Mouse (Mus musculus): ENCODE data around the gene Plod1. TPM values are rescaled to one million over a fixed set of nuclear protein-coding genes. Genes with fewer than 3 reads are reported as not detected.
A peak's percentile ranks its signal among the peaks of the same experiment; 100 is the strongest.

The Plod1 gene
- polyA plus RNA-seq, 1 experiment from 2014 or later: 29.2 TPM

DNA sequence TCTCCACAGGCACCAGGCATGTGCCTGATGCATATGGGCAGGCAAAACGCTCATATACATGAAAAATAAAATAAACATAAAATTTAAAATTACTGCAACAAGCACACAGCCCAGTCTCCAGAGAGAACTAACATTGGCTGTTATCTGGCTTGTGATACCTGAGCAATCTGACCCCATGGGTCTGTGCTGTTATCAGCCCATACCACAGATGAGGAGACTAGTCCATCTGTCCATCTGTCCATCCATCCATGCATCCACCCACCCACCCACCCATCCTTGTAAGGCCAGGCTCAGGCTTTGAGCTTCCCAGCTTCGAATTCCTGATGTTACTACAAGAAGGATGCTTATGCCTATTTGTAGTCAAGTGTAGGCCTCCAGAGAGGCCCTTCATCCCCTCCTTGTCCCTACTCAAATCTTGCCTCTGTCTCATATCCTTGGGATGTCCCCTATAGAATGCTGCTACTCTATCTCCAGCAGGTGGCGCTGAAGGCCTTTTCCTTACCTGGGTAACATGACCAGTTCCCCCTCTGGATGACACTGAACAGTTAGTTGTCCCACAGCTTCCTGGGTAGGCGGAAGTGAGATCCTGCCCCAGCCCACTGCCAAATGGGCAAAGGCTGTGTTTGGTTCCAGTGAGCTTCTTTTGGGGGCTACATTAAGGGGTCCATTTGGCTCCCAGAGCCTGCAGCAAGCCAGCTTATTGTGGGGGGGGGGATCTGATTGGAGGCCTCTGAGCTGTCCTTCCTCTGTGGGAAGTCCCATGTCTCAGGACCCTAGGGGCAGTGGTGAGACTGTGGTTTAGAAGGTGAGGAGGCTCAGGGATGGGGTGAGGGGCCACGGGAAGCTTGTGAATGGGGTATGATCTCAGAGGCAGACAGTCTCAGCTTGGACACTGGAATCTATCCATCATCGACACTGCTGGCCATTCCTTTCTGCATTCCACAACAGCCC, 23.6 kb upstream of the Plod1 start:
- Histone ChIP-seq H3K4me3 (replicated peaks) (no peak overlapping the region), H3K36me3 (no peaks in the 10 kb centered on the region), H3K27me3 (replicated peaks) (no peaks in the 10 kb centered on the region; the same call in 1 of the 2 replicates), H3K27ac (replicated peaks) (no peak overlapping the region), H3K9me3 (replicated peaks) (no peaks in the 10 kb centered on the region), H3K9ac (replicated peaks) (no peak overlapping the region), H3K4me1 (no peaks in the 10 kb centered on the region), H3K4me2 (no peak overlapping the region)
- peak; percentile 38 for ATAC-seq (ENCODE audit: low FRiP score)
- 42% methylated on average over 6 of the region's 6 CpGs for WGBS

DNA sequence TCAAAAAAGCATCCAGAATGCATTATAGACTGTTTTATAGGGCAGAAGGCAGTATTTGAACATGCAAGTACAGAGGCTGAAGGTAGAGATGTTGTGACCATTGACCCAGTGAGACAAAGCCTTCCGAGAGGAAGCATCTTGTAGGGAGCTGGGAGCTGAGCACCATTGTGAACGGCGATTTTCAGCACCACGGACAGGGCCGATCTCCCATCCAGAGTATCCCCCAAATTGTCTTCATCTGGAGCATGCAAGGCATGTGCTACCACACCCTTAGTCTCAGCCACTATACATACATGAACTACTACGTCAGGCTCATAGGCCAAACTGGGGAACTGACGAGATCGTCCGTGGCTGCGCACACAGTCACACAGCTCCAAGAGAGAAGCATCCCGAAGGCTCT, 20.6 kb upstream of the Plod1 start:
- no peaks in the 10 kb centered on the region for H3K4me1 ChIP-seq
- H3K4me2 ChIP-seq: no peak overlapping the region
- H3K9me3 ChIP-seq (replicated peaks): no peaks in the 10 kb centered on the region
- ATAC-seq (ENCODE audit: low FRiP score): no peak
- no peak overlapping the region for H3K9ac ChIP-seq (replicated peaks)
- H3K27me3 ChIP-seq (replicated peaks): no peaks in the 10 kb centered on the region; the same call in 1 of the 2 replicates
- no peaks in the 10 kb centered on the region for H3K36me3 ChIP-seq
- no peak overlapping the region for H3K4me3 ChIP-seq (replicated peaks)
- H3K27ac ChIP-seq (replicated peaks): no peak overlapping the region
- WGBS: 43% methylated on average over 11 of the region's 11 CpGs

DNA sequence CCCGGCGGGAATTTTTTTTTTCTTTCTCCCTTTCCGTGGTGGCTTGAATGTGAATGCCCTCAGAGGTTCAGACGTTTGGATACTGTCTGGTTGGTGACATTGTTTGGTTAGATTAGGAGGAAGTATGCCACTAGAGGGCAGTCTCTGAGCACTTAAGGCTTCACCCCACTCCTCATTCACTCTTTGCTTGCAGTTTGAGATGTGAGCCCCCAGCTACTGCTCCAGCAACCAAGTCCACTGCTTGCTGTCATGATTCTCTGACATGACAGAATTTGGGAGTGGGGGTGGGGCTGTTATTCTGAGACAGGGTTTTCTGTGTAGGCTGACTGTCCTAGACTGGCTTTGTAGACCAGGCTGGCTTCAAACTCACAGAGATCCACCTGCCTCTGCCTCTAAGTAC, 17.0 kb upstream of the Plod1 start:
- Histone ChIP-seq H3K4me2 (no peak overlapping the region), H3K27ac (replicated peaks) (no peak overlapping the region), H3K36me3 (peaks cover 8% of the 10 kb centered on the region), H3K9ac (replicated peaks) (no peak overlapping the region), H3K4me1 (no peaks in the 10 kb centered on the region), H3K27me3 (replicated peaks) (no peaks in the 10 kb centered on the region), H3K9me3 (replicated peaks) (no peaks in the 10 kb centered on the region), H3K4me3 (replicated peaks) (no peak overlapping the region)
- WGBS: 6% methylated on average over 4 of the region's 4 CpGs
- ATAC-seq (ENCODE audit: low FRiP score): 0 out of 2 replicates have a peak, but pooled peaks have one; percentile 41

DNA sequence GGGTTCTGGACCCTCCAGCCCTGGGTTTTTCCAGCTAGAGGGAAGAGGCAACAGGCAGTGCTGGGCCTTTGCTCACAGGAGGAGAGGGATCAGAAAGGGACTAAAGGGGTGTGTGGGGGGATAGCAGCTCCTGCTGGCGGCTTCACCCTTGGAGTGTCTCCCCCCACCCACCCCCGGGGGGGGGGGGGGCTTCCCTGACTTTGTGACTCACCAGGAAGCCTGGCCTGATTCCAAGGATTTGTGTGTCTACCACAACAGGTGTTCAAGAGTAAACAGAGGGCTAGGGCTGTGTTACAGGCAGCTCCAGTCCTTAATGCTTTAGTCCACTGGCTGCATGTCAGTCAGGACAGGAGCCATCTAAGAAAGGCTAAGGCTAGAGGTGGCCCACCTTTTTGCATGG, 10.9 kb upstream of the Plod1 start:
- H3K9me3 ChIP-seq (replicated peaks): no peaks in the 10 kb centered on the region
- peaks cover 23% of the 10 kb centered on the region for H3K4me1 ChIP-seq
- H3K27me3 ChIP-seq (replicated peaks): no peaks in the 10 kb centered on the region
- 88% methylated on average over 2 of the region's 2 CpGs for WGBS
- no peak for ATAC-seq (ENCODE audit: low FRiP score)
- peaks cover 55% of the 10 kb centered on the region for H3K36me3 ChIP-seq
- H3K4me2 ChIP-seq: no peak overlapping the region
- H3K9ac ChIP-seq (replicated peaks): no peak overlapping the region
- H3K27ac ChIP-seq (replicated peaks): no peak overlapping the region
- no peak overlapping the region for H3K4me3 ChIP-seq (replicated peaks)

DNA sequence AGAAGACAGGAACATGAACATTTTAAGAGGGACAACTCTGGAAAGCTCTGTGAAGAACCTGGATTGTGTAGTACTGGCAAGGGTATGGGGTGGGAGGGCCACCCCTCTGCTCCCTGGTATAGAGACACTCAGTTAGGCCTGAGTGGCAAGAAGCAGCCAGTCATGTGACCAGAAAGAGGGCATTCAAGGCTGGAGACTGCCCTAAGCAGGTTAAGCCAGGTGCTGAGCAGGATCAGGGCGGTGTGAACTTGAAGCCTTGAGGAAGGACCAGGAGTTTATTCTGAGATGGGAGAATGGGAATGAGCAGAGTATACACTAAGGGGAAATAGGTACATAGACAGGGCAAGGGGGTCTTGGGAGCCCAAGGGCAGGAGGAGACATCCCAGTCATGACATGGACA, 6.4 kb upstream of the Plod1 start:
- no peak for ATAC-seq (ENCODE audit: low FRiP score)
- Histone ChIP-seq H3K9ac (replicated peaks) (no peak overlapping the region), H3K9me3 (replicated peaks) (no peaks in the 10 kb centered on the region), H3K27ac (replicated peaks) (no peak overlapping the region), H3K4me1 (peaks cover 43% of the 10 kb centered on the region), H3K36me3 (peaks cover 43% of the 10 kb centered on the region), H3K4me2 (peak overlapping the region; percentile 99), H3K27me3 (replicated peaks) (no peaks in the 10 kb centered on the region), H3K4me3 (replicated peaks) (0 out of 2 replicates have a peak overlapping the region, but pooled peaks have one; percentile 88)
- WGBS: 96% methylated on average over 1 of the region's 1 CpGs

DNA sequence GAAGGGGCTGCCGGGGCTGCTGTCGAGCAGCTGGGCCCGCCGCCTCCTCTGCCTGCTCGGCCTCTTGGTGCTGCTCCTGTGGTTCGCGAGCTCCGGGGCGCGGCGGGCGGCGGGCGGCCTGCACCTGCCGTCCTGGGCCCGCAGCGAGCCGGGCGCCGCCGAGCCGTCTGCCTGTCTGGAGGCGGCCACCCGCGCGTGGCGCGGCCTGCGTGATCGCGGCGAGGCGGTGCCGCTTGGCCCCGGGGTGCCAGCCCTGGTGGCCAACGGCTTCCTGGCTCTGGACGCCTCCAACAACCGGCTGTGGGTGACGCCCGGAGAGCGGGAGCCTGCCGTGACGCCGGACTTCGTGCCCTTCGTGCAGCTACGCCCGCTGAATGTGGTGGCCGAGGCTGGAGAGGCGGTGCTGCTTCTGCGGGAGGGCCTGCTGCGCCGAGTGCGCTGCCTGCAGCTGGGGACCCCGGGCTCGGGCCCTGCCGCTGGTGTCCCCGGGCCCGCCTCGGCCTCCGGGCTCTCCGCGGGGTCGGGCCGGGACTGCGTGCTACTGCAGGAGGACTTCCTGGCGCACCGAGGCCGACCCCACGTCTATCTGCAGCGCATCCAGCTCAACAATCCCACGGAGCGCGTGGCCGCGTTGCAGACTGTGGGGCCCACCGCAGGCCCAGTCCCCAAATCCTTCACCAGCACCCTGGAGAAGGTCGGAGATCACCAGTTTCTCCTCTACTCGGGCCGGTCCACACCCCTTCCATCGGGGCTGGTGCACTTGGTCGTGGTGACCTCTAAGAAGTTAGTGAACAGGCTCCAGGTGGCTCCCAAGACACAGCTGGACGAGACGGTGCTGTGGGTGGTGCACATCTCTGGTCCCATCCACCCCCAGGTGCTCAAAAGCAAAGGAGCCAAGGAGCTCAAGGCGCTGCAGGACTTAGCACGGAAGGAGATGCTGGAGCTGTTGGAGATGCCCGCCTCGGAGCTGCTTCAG, 4.8 kb upstream of the Plod1 start:
- peak; percentile 67 for ATAC-seq (ENCODE audit: low FRiP score)
- Histone ChIP-seq H3K9me3 (replicated peaks) (no peaks in the 10 kb centered on the region), H3K36me3 (peaks cover 28% of the 10 kb centered on the region), H3K27me3 (replicated peaks) (no peaks in the 10 kb centered on the region), H3K4me1 (peaks cover 44% of the 10 kb centered on the region), H3K27ac (replicated peaks) (peak overlapping the region; percentile 78), H3K4me3 (replicated peaks) (peak overlapping the region; percentile 88), H3K4me2 (peak overlapping the region; percentile 99), H3K9ac (replicated peaks) (peak overlapping the region; percentile 89)
- WGBS: 7% methylated on average over 71 of the region's 88 CpGs

DNA sequence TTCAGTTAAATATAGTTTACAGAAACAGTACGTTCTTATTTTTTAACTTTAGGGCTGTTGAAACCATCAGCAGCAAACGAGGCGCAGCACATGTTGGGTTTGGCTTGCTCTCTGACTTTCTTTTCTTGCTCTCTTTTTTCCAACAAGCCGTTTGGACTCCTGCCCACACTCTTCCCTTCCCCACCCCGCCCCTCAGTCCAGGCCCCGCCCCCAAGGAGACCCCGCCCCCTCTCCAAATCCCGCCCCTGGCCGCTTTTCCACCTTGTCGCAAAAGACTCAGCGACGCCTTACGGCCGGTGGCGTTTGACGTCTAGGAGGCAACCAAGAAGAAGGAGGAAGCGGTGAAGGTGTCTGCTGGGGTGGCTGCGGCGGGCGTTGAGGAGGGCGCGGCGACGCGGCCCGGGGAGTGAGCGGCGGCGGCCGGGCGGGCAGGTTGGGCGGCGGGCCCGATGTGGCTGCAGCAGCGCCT, 4.0 kb upstream of the Plod1 start, which contains the start of gene 2510039O18Rik:
Gene 2510039O18Rik (plus strand): TSS at position 320 of the 469 bp plus-strand sequence.
- peak; percentile 63 for ATAC-seq (ENCODE audit: low FRiP score)
- peaks cover 45% of the 10 kb centered on the region for H3K4me1 ChIP-seq
- 3% methylated on average over 23 of the region's 35 CpGs for WGBS
- H3K4me2 ChIP-seq: peak within 1 kb of the TSS; percentile 99
- peak within 1 kb of the TSS; percentile 89 for H3K9ac ChIP-seq (replicated peaks)
- peak within 1 kb of the TSS; percentile 78 for H3K27ac ChIP-seq (replicated peaks)
- no peaks in the 10 kb centered on the region for H3K9me3 ChIP-seq (replicated peaks)
- H3K4me3 ChIP-seq (replicated peaks): peak within 1 kb of the TSS; percentile 88
- no peaks in the 10 kb centered on the region for H3K27me3 ChIP-seq (replicated peaks)
- H3K36me3 ChIP-seq: peaks cover 21% of the 10 kb centered on the region

DNA sequence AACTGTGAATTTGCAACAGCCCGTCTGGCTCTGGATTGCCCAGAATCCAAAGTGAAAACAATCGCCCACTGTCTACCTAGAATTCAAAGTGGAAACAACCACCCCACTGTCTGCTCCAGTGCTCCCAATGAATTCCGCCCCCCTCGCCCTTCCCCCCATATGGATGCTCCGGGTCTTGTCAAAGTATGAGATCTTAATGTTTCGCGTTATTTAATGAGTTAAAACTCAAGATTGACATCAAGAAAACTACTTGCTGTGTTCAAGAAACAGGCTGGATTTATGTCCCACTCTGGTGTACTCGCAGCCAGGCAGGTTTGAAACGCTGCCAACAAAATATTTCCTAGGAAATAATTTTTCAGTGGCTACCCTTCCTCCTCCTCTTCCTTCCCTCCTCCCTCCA, 3.5 kb upstream of the Plod1 start:
- Histone ChIP-seq H3K4me1 (peaks cover 42% of the 10 kb centered on the region), H3K9me3 (replicated peaks) (no peaks in the 10 kb centered on the region), H3K4me3 (replicated peaks) (peak overlapping the region; percentile 88; the same call in 1 of the 2 replicates), H3K4me2 (peak overlapping the region; percentile 99), H3K36me3 (peaks cover 16% of the 10 kb centered on the region), H3K9ac (replicated peaks) (no peak overlapping the region), H3K27me3 (replicated peaks) (no peaks in the 10 kb centered on the region), H3K27ac (replicated peaks) (peak overlapping the region; percentile 65)
- ATAC-seq (ENCODE audit: low FRiP score): 0 out of 2 replicates have a peak, but pooled peaks have one; percentile 9
- WGBS: 48% methylated on average over 9 of the region's 9 CpGs

DNA sequence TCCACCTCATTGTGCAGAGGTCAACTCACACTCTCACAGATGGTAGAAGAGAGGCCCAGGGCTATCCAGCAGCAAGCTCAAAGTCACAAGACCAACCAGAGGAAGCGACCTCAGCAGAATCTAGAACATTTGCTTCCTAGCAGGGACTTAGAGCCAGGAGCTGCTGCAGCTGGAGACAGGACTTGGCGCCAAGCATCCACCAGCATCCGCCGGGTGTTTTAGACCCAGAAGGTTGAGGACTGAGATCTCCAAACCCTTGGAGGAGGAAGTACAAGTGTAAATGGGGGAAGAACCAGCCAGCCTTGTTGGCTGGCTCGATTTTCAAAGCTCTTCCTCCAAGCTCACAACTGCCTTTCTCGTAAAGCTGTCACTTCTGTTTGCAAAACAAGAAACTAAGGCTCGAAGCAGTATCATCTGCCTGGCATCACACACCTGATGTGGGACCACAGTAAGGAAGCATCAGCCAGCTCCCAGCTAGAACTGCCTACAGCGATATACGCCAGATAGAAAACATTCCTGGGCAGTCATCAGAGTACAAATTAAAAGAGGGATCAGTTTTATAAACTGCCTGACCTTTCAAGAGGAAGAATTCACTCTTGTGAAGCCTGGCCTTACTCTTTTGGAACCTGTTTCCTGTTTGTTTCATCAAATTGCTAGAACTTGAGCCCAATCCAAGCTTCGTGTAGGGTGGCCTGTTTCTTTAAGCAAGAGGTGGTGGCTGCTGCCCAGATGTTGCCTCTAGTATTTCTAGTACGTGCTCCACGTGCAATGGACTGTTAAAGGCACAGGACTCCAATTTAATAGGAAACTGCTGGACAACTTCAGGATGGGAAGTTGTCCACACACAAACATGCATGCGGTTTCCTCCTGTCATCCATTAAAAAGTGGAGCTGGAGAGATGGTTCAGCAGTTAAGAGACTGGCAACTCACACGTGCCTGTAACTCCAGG, 1.9 kb upstream of the Plod1 start:
- no peaks in the 10 kb centered on the region; the same call in 1 of the 2 replicates for H3K36me3 ChIP-seq
- H3K27me3 ChIP-seq (replicated peaks): no peaks in the 10 kb centered on the region
- WGBS: 70% methylated on average over 14 of the region's 14 CpGs
- no peak overlapping the region for H3K4me2 ChIP-seq
- H3K9ac ChIP-seq (replicated peaks): no peak overlapping the region
- H3K27ac ChIP-seq (replicated peaks): 0 out of 2 replicates have a peak overlapping the region, but pooled peaks have one; percentile 65
- H3K9me3 ChIP-seq (replicated peaks): no peaks in the 10 kb centered on the region
- H3K4me3 ChIP-seq (replicated peaks): no peak overlapping the region
- peaks cover 40% of the 10 kb centered on the region for H3K4me1 ChIP-seq
- ATAC-seq (ENCODE audit: low FRiP score): no peak

DNA sequence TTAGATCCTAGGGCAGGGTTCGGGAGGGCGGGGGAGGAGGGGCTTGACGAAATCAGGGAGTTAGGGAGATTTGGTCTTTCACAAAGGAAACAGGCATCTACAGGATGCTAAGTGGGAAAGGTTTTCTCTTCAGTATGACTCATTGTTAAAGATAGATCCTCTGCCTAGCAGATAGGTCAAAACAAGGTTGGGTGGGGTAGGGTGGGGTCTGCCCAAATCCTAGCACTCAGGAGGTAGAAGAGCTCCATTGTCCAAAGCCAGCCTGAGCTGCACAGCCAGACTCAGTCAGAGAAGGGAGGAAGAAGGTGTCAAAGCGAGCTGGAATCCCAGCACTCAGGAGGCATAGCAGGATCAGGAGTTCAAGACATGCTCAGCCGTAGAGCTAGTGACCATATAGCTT, 919 bp upstream of the Plod1 start:
- no peaks in the 10 kb centered on the region for H3K9me3 ChIP-seq (replicated peaks)
- no peaks in the 10 kb centered on the region for H3K27me3 ChIP-seq (replicated peaks)
- H3K4me3 ChIP-seq (replicated peaks): no peak overlapping the region
- peaks cover 30% of the 10 kb centered on the region for H3K4me1 ChIP-seq
- no peak overlapping the region for H3K4me2 ChIP-seq
- no peak overlapping the region for H3K27ac ChIP-seq (replicated peaks)
- no peak for ATAC-seq (ENCODE audit: low FRiP score)
- 68% methylated on average over 5 of the region's 5 CpGs for WGBS
- H3K9ac ChIP-seq (replicated peaks): no peak overlapping the region
- no peaks in the 10 kb centered on the region for H3K36me3 ChIP-seq

Data from neural tube, embryonic 15.5 days (tissue).